32 mouse cellular contexts compared by ENCODE assay signal in genomic region chr2:153120126-153120525, GRCm38 (mm10). TPM values are rescaled to one million over a fixed set of nuclear protein-coding genes. Genes with fewer than 3 reads are reported as not detected.
DNase-seq lines count a peak whose midpoint lies in the region; ATAC-seq and TF ChIP-seq lines count a peak whose summit lies in the region.
"Had no signal": no experiment of that assay in that cellular context is flagged by ENCODE, and none has a peak within 500 bp of the region (broad histone marks: within the 10 kb centered on the region; RNA-seq: fewer than 3 reads in every experiment).

No protein-coding gene starts in this region.

- 77% methylated on average over 8 of the region's 8 CpGs for WGBS in midbrain, embryonic 11.5 days
- 81% methylated on average over 8 of the region's 8 CpGs for WGBS in midbrain, embryonic 10.5 days
- WGBS in macrophage (ENCODE audit: missing documents) = 22% methylated on average over 8 of the region's 8 CpGs

- no peak overlapping the region for H3K9ac ChIP-seq in midbrain, embryonic 11.5 days (ENCODE audit: low read length)
- H3K9ac ChIP-seq: embryonic facial prominence, embryonic 12.5 days; forebrain, embryonic 15.5 days; hindbrain, embryonic 12.5 days; intestine, embryonic 15.5 days; liver, embryonic 13.5 days; midbrain, embryonic 12.5 days; neural tube, embryonic 13.5 days had no signal

- peak; percentile 10 for DNase-seq in gastrocnemius, adult 2 months
- DNase-seq in gastrocnemius, postnatal 10 days = no peak
- DNase-seq in midbrain, embryonic 11.5 days (ENCODE audit: low spot score, missing footprints) = peak; percentile 26
- no peak for DNase-seq in midbrain, embryonic 10.5 days (ENCODE audit: low spot score)
- DNase-seq in spleen, postnatal 36 days (ENCODE audit: low spot score in 2 of 2) = peak; percentile 69 to 77
- no peak for DNase-seq in adrenal gland, adult 2 months
- no peak for DNase-seq in cerebellum, postnatal 4 days (ENCODE audit: low spot score in 2 of 2)
- DNase-seq: adrenal gland, adult 8-10 months; cerebellum, adult 2 months; cerebellum, postnatal 25 days; embryo, embryonic 11 days; heart, postnatal 36 days; kidney, adult 2 months; kidney, postnatal 4 days; layer of hippocampus, postnatal 36 days; left cerebral cortex, postnatal 4 days; liver, embryonic 13.5 days; lung, adult 2 months; lung, postnatal 4 days; thymus, adult 18-20 months; thymus, postnatal 25 days had no signal

- H3K4me1 ChIP-seq in midbrain, embryonic 11.5 days (ENCODE audit: control insufficient read depth, insufficient read depth, low read length) = no peaks in the 10 kb centered on the region
- H3K4me1 ChIP-seq in midbrain, embryonic 10.5 days = no peaks in the 10 kb centered on the region
- H3K4me1 ChIP-seq: embryonic facial prominence, embryonic 12.5 days; forebrain, embryonic 15.5 days; heart, embryonic 10.5 days; hindbrain, embryonic 12.5 days; intestine, embryonic 15.5 days; midbrain, embryonic 12.5 days; neural tube, embryonic 13.5 days had no signal

- intact Hi-C loops in gastrocnemius, adult 2 months (cut with DNase I) = no loop called here

- ATAC-seq in midbrain, embryonic 11.5 days (ENCODE audit: low FRiP score) = no peak
- ATAC-seq: forebrain, embryonic 15.5 days; hindbrain, postnatal 0 days; intestine, embryonic 15.5 days had no signal

- no peak overlapping the region for H3K4me2 ChIP-seq in midbrain, embryonic 11.5 days
- H3K4me2 ChIP-seq: embryonic facial prominence, embryonic 12.5 days; forebrain, embryonic 15.5 days; hindbrain, embryonic 12.5 days; intestine, embryonic 15.5 days; liver, embryonic 13.5 days; midbrain, embryonic 12.5 days; neural tube, embryonic 13.5 days had no signal

- H3K36me3 ChIP-seq in midbrain, embryonic 11.5 days (ENCODE audit: control insufficient read depth, insufficient read depth, low read length) = no peaks in the 10 kb centered on the region
- H3K36me3 ChIP-seq in midbrain, embryonic 10.5 days = no peaks in the 10 kb centered on the region
- peaks cover 18% of the 10 kb centered on the region; the same call in 1 of the 2 replicates for H3K36me3 ChIP-seq in macrophage (ENCODE audit: inconsistent target)
- H3K36me3 ChIP-seq: embryonic facial prominence, embryonic 12.5 days; forebrain, embryonic 15.5 days; heart, embryonic 10.5 days; hindbrain, embryonic 12.5 days; intestine, embryonic 15.5 days; liver, embryonic 13.5 days; midbrain, embryonic 12.5 days; neural tube, embryonic 13.5 days had no signal

- H3K27me3 ChIP-seq in midbrain, embryonic 11.5 days (ENCODE audit: control insufficient read depth, insufficient read depth, low read length) = no peaks in the 10 kb centered on the region
- H3K27me3 ChIP-seq in midbrain, embryonic 10.5 days (ENCODE audit: low read depth, poor library complexity, severe bottlenecking) = no peaks in the 10 kb centered on the region
- H3K27me3 ChIP-seq: embryonic facial prominence, embryonic 12.5 days; forebrain, embryonic 15.5 days; hindbrain, embryonic 12.5 days; intestine, embryonic 15.5 days; liver, embryonic 13.5 days; midbrain, embryonic 12.5 days; neural tube, embryonic 13.5 days had no signal

- no peak for TF ChIP-seq CTCF in gastrocnemius, adult 2 months (IDR thresholded peaks at IDR 0.05)

- no peaks in the 10 kb centered on the region for H3K9me3 ChIP-seq in midbrain, embryonic 11.5 days (ENCODE audit: control insufficient read depth, low read length)
- no peaks in the 10 kb centered on the region for H3K9me3 ChIP-seq in midbrain, embryonic 10.5 days (replicated peaks)
- H3K9me3 ChIP-seq: embryonic facial prominence, embryonic 12.5 days; forebrain, embryonic 15.5 days; heart, embryonic 10.5 days; hindbrain, embryonic 12.5 days; intestine, embryonic 15.5 days; liver, embryonic 13.5 days; midbrain, embryonic 12.5 days; neural tube, embryonic 13.5 days had no signal

- no peak overlapping the region for H3K27ac ChIP-seq in gastrocnemius, adult 2 months
- no peak overlapping the region for H3K27ac ChIP-seq in midbrain, embryonic 11.5 days (ENCODE audit: low read depth, low read length)
- no peak overlapping the region for H3K27ac ChIP-seq in midbrain, embryonic 10.5 days (replicated peaks)
- peak overlapping the region; percentile 55 for H3K27ac ChIP-seq in macrophage
- H3K27ac ChIP-seq: embryonic facial prominence, embryonic 12.5 days; forebrain, embryonic 15.5 days; heart, embryonic 10.5 days; hindbrain, embryonic 12.5 days; hindbrain, postnatal 0 days; intestine, embryonic 15.5 days; kidney, postnatal 0 days; liver, embryonic 13.5 days; midbrain, embryonic 12.5 days; neural tube, embryonic 13.5 days; stomach, postnatal 0 days had no signal

- peaks cover 58% of the 10 kb centered on the region for H3K79me2 ChIP-seq in macrophage (ENCODE audit: inconsistent target)

- no peak overlapping the region for H3K4me3 ChIP-seq in gastrocnemius, adult 2 months
- H3K4me3 ChIP-seq in midbrain, embryonic 11.5 days (ENCODE audit: low read depth, low read length) = no peak overlapping the region
- no peak overlapping the region for H3K4me3 ChIP-seq in midbrain, embryonic 10.5 days
- no peak overlapping the region for H3K4me3 ChIP-seq in macrophage (ENCODE audit: inconsistent target)
- H3K4me3 ChIP-seq: embryonic facial prominence, embryonic 12.5 days; forebrain, embryonic 15.5 days; heart, embryonic 10.5 days; hindbrain, embryonic 12.5 days; intestine, embryonic 15.5 days; liver, embryonic 13.5 days; midbrain, embryonic 12.5 days; neural tube, embryonic 13.5 days had no signal

RNA-seq across cellular contexts. Expression of gene Hck, which starts 11.9 kb away (rescaled TPM):
- total RNA-seq in gastrocnemius, adult 2 months (2021) = under 1 TPM; 0.20 to 0.45 TPM
- total RNA-seq in gastrocnemius, postnatal 10 days (2021) = 1 to 10 TPM in 1 of 2 experiments, under 1 TPM in 1; 0.85 to 2.3 TPM
- 2.4 and 2.5 TPM in 2 replicates for polyA plus RNA-seq in midbrain, embryonic 11.5 days (2014; fragmentation: Nextera tagmentation; extraction: Ambion mirVana)
- polyA plus RNA-seq in midbrain, embryonic 10.5 days (2016; fragmentation: Nextera tagmentation; extraction: Ambion mirVana) = 2.1 and 2.2 TPM in 2 replicates
- 100 to 1,000 TPM in 13 of 26 experiments, 10 to 100 TPM in 13; 41.1 to 247 (median 110) TPM for total RNA-seq in macrophage (2018; cell fraction: chromatin; rRNA removed)
- total RNA-seq in macrophage (2018; cell fraction: cytosol; rRNA removed) = 100 to 1,000 TPM in 14 of 26 experiments, 10 to 100 TPM in 12; 66.9 to 317 (median 157) TPM
- total RNA-seq in macrophage (2018; cell fraction: nucleus; rRNA removed) = 100 to 1,000 TPM in 15 of 26 experiments, 10 to 100 TPM in 11; 50.1 to 367 (median 152) TPM
- polyA plus RNA-seq in macrophage (2018) = 79.1 to 116 TPM (median 113 TPM) in 3 replicates
- 1 to 10 TPM; 3.1 to 4.6 TPM for total RNA-seq in adrenal gland, adult 2 months (2021)
- polyA plus RNA-seq in adrenal gland, adult 2 months (2012; rRNA removed) = 4.2 and 4.7 TPM in 2 replicates

RNA-seq across cellular contexts. Expression of gene Tm9sf4, which starts 41.0 kb away (rescaled TPM):
- total RNA-seq in gastrocnemius, adult 2 months (2021) = 10 to 100 TPM; 30.6 to 41.1 TPM
- 10 to 100 TPM; 49.4 to 67.7 TPM for total RNA-seq in gastrocnemius, postnatal 10 days (2021)
- polyA plus RNA-seq in midbrain, embryonic 11.5 days (2014; fragmentation: Nextera tagmentation; extraction: Ambion mirVana) = 80.9 and 85.9 TPM in 2 replicates
- polyA plus RNA-seq in midbrain, embryonic 10.5 days (2016; fragmentation: Nextera tagmentation; extraction: Ambion mirVana) = 82.5 and 82.8 TPM in 2 replicates
- total RNA-seq in macrophage (2018; cell fraction: chromatin; rRNA removed) = 100 to 1,000 TPM; 206 to 532 (median 312) TPM
- total RNA-seq in macrophage (2018; cell fraction: cytosol; rRNA removed) = 100 to 1,000 TPM; 104 to 167 (median 140) TPM
- total RNA-seq in macrophage (2018; cell fraction: nucleus; rRNA removed) = 100 to 1,000 TPM; 197 to 420 (median 240) TPM
- polyA plus RNA-seq in macrophage (2018) = 93.5 to 244 TPM (median 125 TPM) in 3 replicates
- total RNA-seq in adrenal gland, adult 2 months (2021) = 100 to 1,000 TPM; 104 to 121 TPM
- 40.8 and 66.2 TPM in 2 replicates for polyA plus RNA-seq in adrenal gland, adult 2 months (2012; rRNA removed)

RNA-seq across cellular contexts. Expression of gene Ccm2l, which starts 54.4 kb away (rescaled TPM):
- total RNA-seq in gastrocnemius, adult 2 months (2021) = 1 to 10 TPM; 4.5 to 6.9 TPM
- 10 to 100 TPM in 1 of 2 experiments, 1 to 10 TPM in 1; 7.6 to 12.6 TPM for total RNA-seq in gastrocnemius, postnatal 10 days (2021)
- polyA plus RNA-seq in midbrain, embryonic 11.5 days (2014; fragmentation: Nextera tagmentation; extraction: Ambion mirVana) = 1.2 and 2.1 TPM in 2 replicates
- polyA plus RNA-seq in midbrain, embryonic 10.5 days (2016; fragmentation: Nextera tagmentation; extraction: Ambion mirVana) = 1.1 and 1.2 TPM in 2 replicates
- total RNA-seq in macrophage (2018; cell fraction: chromatin; rRNA removed) = not detected
- not detected for total RNA-seq in macrophage (2018; cell fraction: cytosol; rRNA removed)
- not detected for total RNA-seq in macrophage (2018; cell fraction: nucleus; rRNA removed)
- polyA plus RNA-seq in macrophage (2018) = not detected in 3 replicates
- 10 to 100 TPM; 12.7 to 15.3 TPM for total RNA-seq in adrenal gland, adult 2 months (2021)
- polyA plus RNA-seq in adrenal gland, adult 2 months (2012; rRNA removed) = 37.1 and 49.1 TPM in 2 replicates

Comparison
In these comparisons a context has a peak if more than half of its experiments do, and no peak if none do; other contexts are left out.
1. DNase-seq: peak in gastrocnemius, adult 2 months (single experiment), midbrain, embryonic 11.5 days (single experiment) and spleen, postnatal 36 days (2 of 2); none in gastrocnemius, postnatal 10 days (single experiment), midbrain, embryonic 10.5 days (single experiment), adrenal gland, adult 2 months (single experiment) and cerebellum, postnatal 4 days (0 of 2).
2. RNA of gene Hck, which starts 11.9 kb away (polyA plus RNA-seq): 79.1 to 116 TPM in macrophage; 4.2 to 4.7 TPM in adrenal gland, adult 2 months, 2.4 to 2.5 TPM in midbrain, embryonic 11.5 days and 2.1 to 2.2 TPM in midbrain, embryonic 10.5 days; every median in the first group is over 10 times any median in the second.
3. RNA of gene Ccm2l, which starts 54.4 kb away (polyA plus RNA-seq): 37.1 to 49.1 TPM in adrenal gland, adult 2 months; 1.2 to 2.1 TPM in midbrain, embryonic 11.5 days, 1.1 to 1.2 TPM in midbrain, embryonic 10.5 days and not detected in macrophage; every median in the first group is over 10 times any median in the second.